Mouse (Mus musculus): ENCODE data around the gene Rbm3. TPM values are rescaled to one million over a fixed set of nuclear protein-coding genes. Genes with fewer than 3 reads are reported as not detected.

The Rbm3 gene
- polyA plus RNA-seq, 1 experiment from 2014 or later: 397 TPM

Other genes with a start within 250 kb of the Rbm3 start
- 132 and 146 TPM in 2 replicates for gene Pqbp1, start 246.6 kb downstream of the Rbm3 start, polyA plus RNA-seq (2016; fragmentation: Nextera tagmentation; extraction: Ambion mirVana)
- 193 and 203 TPM in 2 replicates for gene Timm17b, start 246.5 kb downstream of the Rbm3 start, polyA plus RNA-seq (2016; fragmentation: Nextera tagmentation; extraction: Ambion mirVana)
- not detected in 2 replicates for gene Gm10491, start 238.0 kb downstream of the Rbm3 start, polyA plus RNA-seq (2016; fragmentation: Nextera tagmentation; extraction: Ambion mirVana)
- not detected in 2 replicates for gene Gm10490, start 236.3 kb downstream of the Rbm3 start, polyA plus RNA-seq (2016; fragmentation: Nextera tagmentation; extraction: Ambion mirVana)
- 13.3 and 26.7 TPM in 2 replicates for gene Pcsk1n, start 226.1 kb downstream of the Rbm3 start, polyA plus RNA-seq (2016; fragmentation: Nextera tagmentation; extraction: Ambion mirVana)
- gene Eras, start 217.3 kb downstream of the Rbm3 start, polyA plus RNA-seq (2016; fragmentation: Nextera tagmentation; extraction: Ambion mirVana): 0.19 TPM in 1 of 2 replicates, not detected in the other
- 71.7 and 85.0 TPM in 2 replicates for gene Hdac6, start 198.0 kb downstream of the Rbm3 start, polyA plus RNA-seq (2016; fragmentation: Nextera tagmentation; extraction: Ambion mirVana)
- 5.4 and 7.8 TPM in 2 replicates for gene Gata1, start 167.8 kb downstream of the Rbm3 start, polyA plus RNA-seq (2016; fragmentation: Nextera tagmentation; extraction: Ambion mirVana)
- gene Glod5, start 127.4 kb downstream of the Rbm3 start, polyA plus RNA-seq (2016; fragmentation: Nextera tagmentation; extraction: Ambion mirVana): 0.54 and 0.56 TPM in 2 replicates
- gene Suv39h1, start 71.1 kb downstream of the Rbm3 start, polyA plus RNA-seq (2016; fragmentation: Nextera tagmentation; extraction: Ambion mirVana): 95.8 and 99.4 TPM in 2 replicates
- gene Was, start 55.4 kb downstream of the Rbm3 start, polyA plus RNA-seq (2016; fragmentation: Nextera tagmentation; extraction: Ambion mirVana): 0.17 and 0.31 TPM in 2 replicates
- gene Wdr13, start 13.0 kb downstream of the Rbm3 start, polyA plus RNA-seq (2016; fragmentation: Nextera tagmentation; extraction: Ambion mirVana): 22.8 and 32.2 TPM in 2 replicates
- gene Tbc1d25, start 30.3 kb upstream of the Rbm3 start, polyA plus RNA-seq (2016; fragmentation: Nextera tagmentation; extraction: Ambion mirVana): 8.7 and 11.2 TPM in 2 replicates
- gene Ebp, start 47.6 kb upstream of the Rbm3 start, polyA plus RNA-seq (2016; fragmentation: Nextera tagmentation; extraction: Ambion mirVana): 35.1 TPM in 2 replicates
- 12.2 and 17.2 TPM in 2 replicates for gene Porcn, start 60.6 kb upstream of the Rbm3 start, polyA plus RNA-seq (2016; fragmentation: Nextera tagmentation; extraction: Ambion mirVana)
- 44.2 and 45.7 TPM in 2 replicates for gene Ftsj1, start 106.5 kb upstream of the Rbm3 start, polyA plus RNA-seq (2016; fragmentation: Nextera tagmentation; extraction: Ambion mirVana)
- gene Slc38a5, start 125.3 kb upstream of the Rbm3 start, polyA plus RNA-seq (2016; fragmentation: Nextera tagmentation; extraction: Ambion mirVana): 4.6 and 4.8 TPM in 2 replicates
- gene Ssxb10, start 181.5 kb upstream of the Rbm3 start, polyA plus RNA-seq (2016; fragmentation: Nextera tagmentation; extraction: Ambion mirVana): not detected in 2 replicates
- not detected in 2 replicates for gene Ssxb9, start 221.1 kb upstream of the Rbm3 start, polyA plus RNA-seq (2016; fragmentation: Nextera tagmentation; extraction: Ambion mirVana)

Measured in midbrain, embryonic 10.5 days (tissue).